Mouse (Mus musculus) embryonic stem cell, embryonic (primary cell): ENCODE measurements around the gene Cdca4.

ENCODE experiments used
- CTCF ChIA-PET, 4 experiments: fragments of 300-600 bp in 2 of 4; fragments of 350-600 bp in 2 of 4; sonication (Branson Sonifier 250); formaldehyde crosslinking; loops; one replicate each; lab custom pipeline; 2022; ENCODE audit warnings: inconsistent platforms in 2 of 4; lab: Charles Lee
- POLR2A ChIA-PET, 4 experiments: fragments of 300-600 bp in 2 of 4; fragments of 350-600 bp in 2 of 4; sonication (Branson Sonifier 250); formaldehyde crosslinking; loops; one replicate each; lab custom pipeline; 2022; ENCODE audit warnings: antibody characterized with exemption in 4 of 4, inconsistent platforms in 1 of 4; lab: Charles Lee

Cdca4 gene

GRCm38 (mm10) chr12:112774481-112774880 lies 54.7 kb downstream of the Cdca4 start:
- ChIA-PET POLR2A (interaction anchor here in 2 of 4 experiments (1.0 to 2.4 kb wide), 4 partner anchors 9 to 24 kb away, joined by 3 to 8 read pairs (median 4); no protein-coding TSS in a partner anchor), CTCF (interaction anchor here in 1 of 4 experiments (0.9 to 1.3 kb wide), 3 partner anchors 27 to 67 kb away, joined by 3 read pairs; no protein-coding TSS in a partner anchor)

- ChIA-PET POLR2A (interaction anchor here in 2 of 4 experiments (1.0 to 2.4 kb wide), 6 partner anchors 9 to 231 kb away, joined by 3 to 8 read pairs (median 3); no protein-coding TSS in a partner anchor), CTCF (interaction anchor here in 1 of 4 experiments (0.9 to 1.3 kb wide), 3 partner anchors 27 to 67 kb away, joined by 3 read pairs; no protein-coding TSS in a partner anchor)
Measured at GRCm38 (mm10) chr12:112774026-112774425, 55.2 kb downstream of the Cdca4 start.

- CTCF ChIA-PET = interaction anchor here in 1 of 4 experiments (1.3 kb wide), 1 partner anchor 66 kb away, joined by 3 read pairs; no protein-coding TSS in a partner anchor
- POLR2A ChIA-PET = interaction anchor here in 2 of 4 experiments (1.0 to 2.4 kb wide), 4 partner anchors 18 to 231 kb away, joined by 3 to 8 read pairs (median 4); no protein-coding TSS in a partner anchor
Measured at GRCm38 (mm10) chr12:112773366-112773765, 55.9 kb downstream of the Cdca4 start.

- ChIA-PET CTCF (interaction anchor here in 1 of 4 experiments (0.9 kb wide), 1 partner anchor 26 kb away, joined by 4 read pairs; no protein-coding TSS in a partner anchor), POLR2A (interaction anchor here in 2 of 4 experiments (1.0 to 2.4 kb wide), 2 partner anchors 22 to 25 kb away, joined by 5 to 8 read pairs; no protein-coding TSS in a partner anchor)
Measured at GRCm38 (mm10) chr12:112772306-112772705, 56.9 kb downstream of the Cdca4 start.

- POLR2A ChIA-PET = interaction anchor here in 3 of 4 experiments (1.1 to 1.9 kb wide), 3 partner anchors 10 to 27 kb away, joined by 3 to 8 read pairs (median 3); partner anchors contain the start of gene Pld4 (in 1 of the 3)
- CTCF ChIA-PET = interaction anchor here in 2 of 4 experiments (0.6 to 1.4 kb wide), 2 partner anchors 23 to 26 kb away, joined by 5 to 6 read pairs; no protein-coding TSS in a partner anchor
Measured at GRCm38 (mm10) chr12:112770396-112770795, 58.8 kb downstream of the Cdca4 start.
